Mouse (Mus musculus): ENCODE results near the gene Usp40.

The Usp40 gene

GRCm38 (mm10) chr1:87947681-87948091 is 60.7 kb downstream of the Usp40 start:
- DNase-seq (ENCODE audit: low read depth, low spot score): no peak

DNA sequence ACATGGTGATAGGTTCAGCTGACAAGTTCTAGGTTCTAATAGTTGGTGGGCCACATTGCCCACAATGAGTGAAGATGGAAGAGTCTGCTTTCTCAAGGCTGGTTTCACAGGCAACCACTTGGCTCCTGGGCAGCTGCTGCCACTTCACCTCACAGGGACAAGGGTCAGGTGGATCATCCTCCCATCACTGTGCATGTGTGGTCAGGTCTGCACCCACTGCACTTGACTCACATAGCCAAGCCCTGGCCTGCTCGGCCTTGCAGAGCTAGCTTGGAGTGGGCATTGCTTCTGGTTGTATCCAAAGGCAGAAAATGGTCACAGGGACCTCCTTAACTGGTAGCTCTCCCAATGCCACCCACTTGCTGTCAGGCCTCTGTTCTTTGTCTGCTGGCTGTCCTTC is 66.6 kb downstream of the Usp40 start:
- no peak for DNase-seq (ENCODE audit: low read depth, low spot score)

GRCm38 (mm10) chr1:87936516-87936915 is 71.8 kb downstream of the Usp40 start:
- no peak for DNase-seq (ENCODE audit: low read depth, low spot score)

DNA sequence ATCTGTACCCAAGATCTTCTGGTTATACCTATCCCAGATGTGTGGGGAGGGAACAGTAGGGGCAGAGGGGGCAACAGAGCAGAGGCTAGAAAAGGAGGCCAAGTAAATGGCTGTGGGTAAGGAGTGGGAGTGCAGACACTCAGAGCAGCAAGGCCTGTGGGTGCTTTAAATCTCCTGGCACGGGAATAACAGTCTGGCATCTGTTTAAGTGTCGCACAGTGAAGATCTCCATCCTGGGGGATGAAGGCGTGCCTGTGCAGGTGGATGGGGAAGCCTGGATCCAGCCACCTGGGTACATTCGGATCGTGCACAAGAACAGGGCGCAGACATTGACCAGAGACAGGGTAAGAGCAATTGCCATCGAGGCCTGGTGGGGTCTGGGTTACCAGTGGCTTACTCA is 72.3 kb downstream of the Usp40 start:
- DNase-seq (ENCODE audit: low read depth, low spot score): no peak

DNA sequence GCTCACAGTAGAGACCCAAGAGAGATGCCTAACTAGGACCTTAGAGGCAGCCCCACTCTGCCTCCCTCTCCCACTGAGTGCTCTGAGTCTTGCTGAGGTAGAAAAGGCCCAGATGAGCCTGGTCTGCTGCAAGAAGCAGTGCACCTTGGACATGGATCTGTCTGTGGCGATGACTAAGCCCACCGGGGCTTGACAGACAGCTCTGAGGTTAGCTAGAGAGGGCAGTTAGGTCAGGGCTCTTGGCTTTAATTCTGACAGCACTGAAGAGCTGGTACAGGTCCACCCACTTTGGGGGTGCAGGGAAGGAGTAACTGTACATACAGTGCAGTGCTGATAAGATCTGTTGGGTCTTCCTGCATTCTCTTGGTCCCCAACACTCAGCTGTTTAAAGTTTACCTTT is 72.8 kb downstream of the Usp40 start:
- no peak for DNase-seq (ENCODE audit: low read depth, low spot score)

DNA sequence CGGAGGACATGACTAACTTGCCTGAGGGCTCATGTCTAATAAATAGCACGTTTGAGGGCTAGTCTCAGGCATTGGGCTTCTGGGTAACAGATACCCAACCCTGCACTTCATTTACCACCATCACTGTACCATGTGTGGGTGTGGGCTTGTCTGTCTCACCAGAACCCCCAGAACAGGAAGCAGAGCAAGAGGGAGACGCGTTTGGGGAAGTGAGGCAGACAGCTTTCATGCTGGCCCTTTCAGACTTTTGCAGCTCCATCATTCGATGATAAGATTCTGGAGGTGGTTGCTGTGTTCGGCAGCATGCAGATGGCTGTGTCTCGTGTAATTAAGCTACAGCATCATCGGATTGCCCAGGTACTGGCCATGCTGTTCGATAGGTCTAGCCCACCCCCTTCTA is 73.3 kb downstream of the Usp40 start:
- DNase-seq (ENCODE audit: low read depth, low spot score): no peak

GRCm38 (mm10) chr1:87933051-87933450 is 75.3 kb downstream of the Usp40 start:
- DNase-seq (ENCODE audit: low read depth, low spot score): no peak

DNA sequence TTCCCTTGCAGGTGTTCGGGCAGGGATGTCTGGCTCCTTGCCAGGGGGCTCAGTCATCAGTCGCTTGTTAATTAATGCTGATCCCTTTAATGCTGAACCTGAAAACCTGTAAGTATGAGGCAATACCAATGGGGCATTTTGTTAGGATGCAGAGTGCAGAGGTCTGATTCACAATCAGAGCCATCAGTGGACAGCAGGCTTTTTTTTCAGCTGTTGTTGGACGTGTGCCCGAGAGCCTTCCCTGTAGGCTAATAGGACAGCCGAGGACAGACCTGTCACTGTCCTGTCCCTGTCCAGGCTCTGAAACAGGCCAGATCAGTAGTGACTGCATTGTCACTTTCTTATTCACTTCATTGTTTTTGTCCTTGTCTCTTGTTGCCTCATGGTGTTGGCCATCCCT is 78.6 kb downstream of the Usp40 start:
- peak; percentile 11 for DNase-seq (ENCODE audit: low read depth, low spot score)

GRCm38 (mm10) chr1:87924888-87925287 is 83.5 kb downstream of the Usp40 start:
- no peak for DNase-seq (ENCODE audit: low read depth, low spot score)

GRCm38 (mm10) chr1:87922666-87923065 is 85.7 kb downstream of the Usp40 start:
- DNase-seq (ENCODE audit: low read depth, low spot score): peak; percentile 28

DNA sequence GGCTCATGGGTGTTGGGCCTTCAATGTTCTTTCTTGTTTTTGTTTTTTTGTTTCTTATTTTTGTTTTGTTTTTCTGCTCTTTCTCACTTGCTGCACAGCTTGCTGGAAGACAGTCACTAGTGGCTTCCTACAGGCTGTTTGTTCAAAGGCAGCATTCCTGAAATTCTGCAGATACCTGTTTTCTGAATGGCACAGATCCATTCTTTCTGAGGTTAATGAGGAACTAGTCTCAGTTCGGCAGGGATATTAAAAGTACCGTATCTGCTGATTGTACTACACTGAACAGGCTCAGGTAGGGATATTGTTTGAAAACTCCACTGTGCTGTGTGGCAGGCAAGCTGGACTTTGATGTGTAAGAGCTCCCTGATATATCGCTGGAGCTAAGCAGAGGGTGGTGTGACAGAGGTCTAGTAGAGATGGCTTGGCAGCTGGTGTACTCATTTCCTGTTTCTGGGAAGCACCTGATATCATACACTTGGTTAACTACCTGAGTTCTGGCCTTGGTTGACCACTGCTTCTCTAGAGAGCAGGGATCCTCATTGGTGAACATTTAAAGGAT is 88.2 kb downstream of the Usp40 start:
- no peak for DNase-seq (ENCODE audit: low read depth, low spot score)

- DNase-seq (ENCODE audit: low read depth, low spot score): no peak
These were observed 90.3 kb downstream of the Usp40 start for GRCm38 (mm10) chr1:87918061-87918460.

GRCm38 (mm10) chr1:87917361-87917760 is 91.0 kb downstream of the Usp40 start:
- no peak for DNase-seq (ENCODE audit: low read depth, low spot score)

DNA sequence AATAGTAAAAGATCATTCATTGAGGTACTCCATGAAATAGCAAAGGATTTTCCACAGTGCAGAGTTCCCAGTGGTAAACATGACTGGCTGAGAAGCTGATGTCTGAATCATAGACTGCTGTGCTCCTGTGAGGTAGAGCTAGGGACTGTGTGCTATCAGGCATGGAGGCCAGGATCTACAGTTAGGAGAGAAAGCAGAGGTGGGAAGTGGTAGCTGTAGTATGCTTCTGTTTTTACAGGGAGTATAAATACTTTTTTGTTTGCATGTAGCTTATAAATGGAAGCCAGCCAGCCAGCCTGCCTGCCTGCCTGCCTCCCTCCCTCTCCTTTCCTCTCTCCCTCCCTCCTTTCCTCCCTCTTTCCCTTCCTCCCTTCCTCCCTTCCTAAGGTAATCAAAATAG is 95.0 kb downstream of the Usp40 start:
- DNase-seq (ENCODE audit: low read depth, low spot score): no peak

DNA sequence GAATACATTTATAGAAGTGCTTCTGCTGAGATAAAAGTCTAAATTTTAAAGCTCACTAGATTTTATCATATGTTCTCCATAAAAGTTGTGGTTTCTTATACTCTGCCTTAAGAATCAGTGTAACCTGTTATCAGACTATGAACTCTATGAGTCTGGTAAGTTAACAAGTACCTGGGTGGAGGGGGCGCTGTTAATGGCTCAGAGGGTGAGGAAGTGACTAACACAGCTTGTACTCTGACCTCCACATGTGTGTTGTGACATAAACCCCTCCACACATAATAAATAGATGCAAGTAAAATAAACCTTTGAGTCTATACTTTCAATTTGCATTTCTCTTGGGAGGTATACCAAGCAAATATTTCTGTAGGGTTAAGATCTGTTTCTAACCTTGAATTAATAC is 97.9 kb downstream of the Usp40 start:
- no peak for DNase-seq (ENCODE audit: low read depth, low spot score)

GRCm38 (mm10) chr1:87909565-87909964 is 98.8 kb downstream of the Usp40 start:
- DNase-seq (ENCODE audit: low read depth, low spot score): no peak

DNA sequence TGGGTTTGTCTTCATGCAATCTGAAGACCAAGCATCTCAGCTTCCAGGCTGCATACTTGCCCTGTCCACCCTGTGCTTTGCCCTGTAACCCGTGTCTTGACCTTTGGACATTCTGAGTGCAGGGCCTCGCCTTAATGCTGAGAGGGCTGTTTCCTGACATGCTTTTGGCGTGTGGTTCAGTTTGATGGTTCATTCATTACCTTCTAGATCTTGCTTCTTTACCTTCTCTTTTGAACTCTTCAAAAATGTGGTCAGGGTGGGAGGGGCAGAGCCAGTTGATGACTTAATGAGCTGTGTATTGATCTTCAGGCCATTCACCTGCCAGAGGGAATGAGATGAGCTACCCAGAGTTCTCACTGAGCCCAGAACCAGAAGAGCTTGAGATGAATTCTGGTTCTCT is 99.6 kb downstream of the Usp40 start:
- no peak for DNase-seq (ENCODE audit: low read depth, low spot score)

- DNase-seq (ENCODE audit: low read depth, low spot score): no peak
These were observed 100.3 kb downstream of the Usp40 start for GRCm38 (mm10) chr1:87908006-87908405.

DNA sequence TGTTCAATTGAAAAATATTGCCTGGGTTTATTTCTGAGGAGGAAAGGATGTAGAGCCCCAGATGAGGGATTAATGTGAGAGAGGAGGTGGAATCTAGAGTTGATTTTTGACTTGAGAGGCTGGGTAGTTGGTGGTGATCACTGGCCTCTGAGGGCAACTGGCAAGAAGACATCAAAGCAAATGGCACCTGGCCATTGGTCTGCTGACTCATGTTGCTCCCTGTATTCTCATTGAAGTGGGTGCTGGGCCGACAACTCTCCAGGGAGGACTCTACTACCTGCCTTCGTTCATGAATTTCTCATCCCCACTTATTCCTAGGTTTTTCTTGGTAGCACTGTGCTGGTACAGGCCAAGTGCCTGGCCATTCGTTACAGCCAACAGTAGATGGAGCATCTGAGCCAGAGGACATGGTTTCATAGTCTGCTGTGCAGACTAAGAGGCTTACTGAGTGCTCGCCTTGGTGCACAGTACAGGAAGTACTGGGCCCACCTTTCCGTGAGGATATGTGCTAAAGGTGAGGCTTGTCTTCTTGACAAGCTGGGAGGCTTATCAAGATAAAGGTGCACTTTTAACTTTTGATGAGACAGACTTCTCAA is 101.9 kb downstream of the Usp40 start:
- DNase-seq (ENCODE audit: low read depth, low spot score): no peak

GRCm38 (mm10) chr1:87902186-87902585 is 106.2 kb downstream of the Usp40 start:
- DNase-seq (ENCODE audit: low read depth, low spot score): no peak

GRCm38 (mm10) chr1:87900979-87901378 is 107.4 kb downstream of the Usp40 start:
- DNase-seq (ENCODE audit: low read depth, low spot score): no peak

DNA sequence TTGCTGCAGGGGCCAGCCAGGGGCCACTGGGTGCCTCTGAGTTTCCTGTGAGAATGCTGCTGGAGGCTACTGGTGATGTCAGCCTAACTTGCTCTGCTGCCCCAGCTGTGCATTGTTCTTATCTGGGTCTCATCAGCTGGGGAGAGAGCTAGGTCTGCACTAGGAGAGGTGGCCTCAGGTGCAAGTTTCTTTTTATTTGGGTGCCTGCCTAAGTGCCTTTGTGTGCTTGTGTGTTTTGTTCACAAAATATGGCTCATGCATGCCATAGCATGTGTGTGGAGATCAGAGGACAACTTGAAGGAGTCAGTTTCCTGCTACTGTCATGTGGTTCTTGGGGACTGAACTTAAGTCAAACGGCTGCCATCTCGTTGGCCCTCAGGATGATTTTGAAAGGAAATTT is 108.7 kb downstream of the Usp40 start:
- no peak for DNase-seq (ENCODE audit: low read depth, low spot score)

DNA sequence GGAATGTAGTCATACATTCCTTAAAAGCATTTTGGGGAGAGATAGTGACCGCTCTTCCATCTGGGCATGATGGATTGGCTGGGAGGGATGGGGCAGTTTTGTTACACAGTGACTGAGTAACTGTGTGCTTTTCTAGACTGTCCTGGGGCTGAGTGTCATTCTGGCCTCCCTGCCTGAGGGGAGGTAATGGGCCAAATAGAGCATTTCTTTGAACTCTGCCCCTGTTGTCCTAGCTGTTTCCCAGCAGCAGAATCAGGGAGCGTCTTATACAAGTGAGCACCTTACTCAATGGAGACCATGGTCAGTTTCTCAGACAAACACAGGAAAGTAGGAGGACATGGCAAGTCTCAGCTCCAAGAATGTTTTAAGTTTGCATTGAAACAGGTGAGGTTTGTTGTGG is 111.4 kb downstream of the Usp40 start:
- no peak for DNase-seq (ENCODE audit: low read depth, low spot score)

All from retina, postnatal 7 days (tissue).